Mouse (Mus musculus) lung, embryonic 15.5 days (tissue): ENCODE results near the gene Cdkl1. TPM values are rescaled to one million over a fixed set of nuclear protein-coding genes. Genes with fewer than 3 reads are reported as not detected.

Source experiments
- ATAC-seq: fragments of 200-750 bp; cut with Nextera tagmentation; 2 replicates; pipeline ENCODE4 v1.8.0; 2017; ENCODE audit warnings: moderate number of reproducible peaks, borderline replicate concordance; ENCODE audit not compliant: low FRiP score, low TSS enrichment; ENCODE audit errors: extremely low read depth
- H3K27ac ChIP-seq: fragments of 300-500 bp; sonication (generic); 2 replicates; pipeline ENCODE4 v1.5.1; 2015; ENCODE audit warnings: moderate library complexity, mild to moderate bottlenecking, inconsistent platforms
- H3K27me3 ChIP-seq: fragments of 300-500 bp; sonication (generic); 2 replicates; pipeline ENCODE4 v1.6.1; 2015; ENCODE audit warnings: inconsistent platforms
- H3K36me3 ChIP-seq: fragments of 300-500 bp; sonication (generic); 2 replicates; pipeline ENCODE4 v1.6.1; 2015; ENCODE audit warnings: inconsistent platforms
- H3K4me1 ChIP-seq: fragments of 300-500 bp; sonication (generic); 2 replicates; pipeline ENCODE4 v1.6.1; 2015; ENCODE audit warnings: inconsistent platforms
- H3K4me2 ChIP-seq: fragments of 300-500 bp; sonication (generic); 2 replicates; pipeline ENCODE4 v1.6.1; 2015; ENCODE audit warnings: inconsistent platforms, mild to moderate bottlenecking, moderate library complexity
- H3K4me3 ChIP-seq: fragments of 300-500 bp; sonication (generic); 2 replicates; pipeline ENCODE4 v1.5.1; 2015; ENCODE audit warnings: mild to moderate bottlenecking, inconsistent platforms
- H3K9ac ChIP-seq: fragments of 300-500 bp; sonication (generic); 2 replicates; pipeline ENCODE4 v1.6.1; 2015; ENCODE audit warnings: inconsistent platforms
- H3K9me3 ChIP-seq: fragments of 300-500 bp; sonication (generic); 2 replicates; pipeline ENCODE4 v1.6.1; 2016; ENCODE audit warnings: inconsistent platforms
- WGBS: fragments of 180-500 bp; shearing (Covaris S2); methylation state at CpG from one replicate; pipeline ENCODE4 v1.1.7; 2015; 5-methylcytosine and 5-hydroxymethylcytosine counted together
- microRNA counts: library from miRNA; unstranded; fragments of <30 nt; microRNA quantifications from one replicate; lab custom pipeline; 2016
- microRNA-seq: library from miRNA; unstranded; fragments of <30 nt; microRNA quantifications from one replicate; pipeline ENCODE4, GENCODE M21; 2016
- polyA plus RNA-seq: library from polyadenylated mRNA; unstranded; fragments of >200 nt; fragmentation: Nextera tagmentation; extraction: Ambion mirVana; gene quantifications from 2 replicates; pipeline ENCODE4 v1.2.1, GENCODE M21; 2015

Cdkl1 gene
- polyA plus RNA-seq, 1 experiment from 2014 or later = 1.6 TPM

DNA sequence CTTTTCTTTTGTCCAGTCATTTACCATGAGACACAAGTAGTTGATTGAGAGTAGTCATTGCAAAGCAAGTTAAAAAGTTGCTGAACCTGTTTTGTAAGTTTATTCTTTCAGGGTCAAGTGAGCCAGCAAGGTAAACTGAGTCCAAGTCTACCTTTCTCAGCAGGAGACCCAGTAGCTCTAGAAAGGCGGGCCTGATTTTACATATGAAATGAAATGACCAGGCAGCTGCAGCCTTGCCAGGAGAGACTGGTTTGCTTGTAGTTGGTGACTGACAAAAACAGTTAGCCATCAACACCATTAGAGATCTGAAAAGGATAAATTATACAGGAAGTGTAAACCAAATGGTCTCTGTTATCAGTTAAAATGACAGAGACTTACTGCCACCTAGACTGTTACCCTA lies 60.8 kb downstream of the Cdkl1 start:
- Histone ChIP-seq H3K36me3 (no peaks in the 10 kb centered on the region), H3K9ac (no peak overlapping the region), H3K9me3 (no peaks in the 10 kb centered on the region), H3K27me3 (no peaks in the 10 kb centered on the region), H3K4me1 (peaks cover 9% of the 10 kb centered on the region; the same call in 1 of the 2 replicates), H3K4me3 (no peak overlapping the region), H3K4me2 (no peak overlapping the region), H3K27ac (no peak overlapping the region)
- WGBS = 81% methylated on average over 1 of the region's 1 CpGs
- ATAC-seq = no peak

DNA sequence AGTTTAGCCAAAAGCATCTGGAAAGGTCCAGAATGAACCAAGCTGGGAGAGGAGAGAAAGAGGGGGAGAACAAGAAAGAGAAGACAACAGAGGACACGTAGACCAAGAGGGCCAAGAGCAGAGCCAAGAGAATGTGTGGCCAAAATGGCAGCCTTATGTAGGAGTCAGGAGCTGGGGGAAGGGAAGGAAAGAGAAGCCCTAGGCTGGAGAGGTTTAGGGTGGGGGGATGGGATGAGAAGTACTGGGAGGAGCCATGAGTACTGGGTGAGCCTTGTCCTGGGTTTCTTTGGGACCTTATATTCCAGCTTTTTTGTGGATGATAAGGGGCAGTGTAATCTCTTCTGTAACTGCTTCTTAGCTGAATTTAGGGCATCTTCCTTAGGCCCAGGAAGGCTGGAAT lies 61.8 kb downstream of the Cdkl1 start:
- 89% methylated on average over 1 of the region's 1 CpGs for whole genome bisulfite sequencing
- Histone ChIP-seq H3K4me1 (peaks cover 10% of the 10 kb centered on the region; the same call in 1 of the 2 replicates), H3K36me3 (no peaks in the 10 kb centered on the region), H3K9me3 (no peaks in the 10 kb centered on the region), H3K27ac (no peak overlapping the region), H3K27me3 (no peaks in the 10 kb centered on the region), H3K4me3 (no peak overlapping the region), H3K4me2 (no peak overlapping the region), H3K9ac (no peak overlapping the region)
- ATAC-seq = no peak

DNA sequence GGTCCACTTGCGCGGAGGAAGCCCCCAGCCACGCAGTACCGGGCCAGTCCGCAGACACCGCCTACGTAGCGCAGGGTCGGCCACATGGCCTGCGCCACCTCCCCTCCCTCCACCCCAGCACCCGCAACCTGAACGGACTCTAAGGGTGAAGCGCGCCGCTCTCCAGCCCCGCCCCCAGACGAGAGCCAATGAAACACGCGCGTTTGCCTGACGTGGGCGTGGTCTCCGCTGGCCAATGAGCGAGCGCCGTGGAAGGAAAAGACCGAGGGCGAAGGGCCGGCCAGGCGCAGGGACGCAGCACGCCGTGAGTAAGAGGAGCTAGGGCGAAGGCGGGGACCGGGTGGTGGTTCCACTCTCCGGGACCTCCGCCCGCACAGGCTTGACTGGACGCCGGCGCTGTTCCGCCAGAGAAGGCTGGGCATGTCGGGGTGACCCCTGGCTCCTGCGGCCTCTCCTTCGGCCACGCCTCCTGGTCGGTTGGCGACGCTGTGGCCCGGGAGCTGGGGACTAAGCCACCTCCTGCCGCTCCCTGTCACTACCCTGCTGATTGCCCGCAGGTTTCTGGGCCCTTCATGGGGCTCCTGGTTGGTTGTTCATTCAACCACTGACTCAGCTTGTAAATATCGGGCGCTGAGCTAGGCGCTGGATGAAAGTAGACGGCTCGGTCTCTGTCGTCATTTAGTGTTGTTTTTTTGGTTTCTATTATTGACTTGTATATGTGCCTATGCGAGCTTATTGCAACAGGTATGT lies 66.2 kb downstream of the Cdkl1 start, which contains the start of the genes L2hgdh and Atp5s:
TSS of gene L2hgdh (minus strand) at position 163 of the 750 bp plus-strand sequence.
TSS of gene Atp5s (plus strand) at position 240 of the 750 bp plus-strand sequence.
- peaks cover 15% of the 10 kb centered on the region for H3K4me1 ChIP-seq
- H3K4me3 ChIP-seq = peak within 1 kb of the TSS; percentile 79
- H3K4me2 ChIP-seq = peak within 1 kb of the TSS; percentile 81
- no peaks in the 10 kb centered on the region for H3K9me3 ChIP-seq
- peaks cover 3% of the 10 kb centered on the region for H3K36me3 ChIP-seq
- peak within 1 kb of the TSS; percentile 75 for H3K9ac ChIP-seq
- peak; percentile 96 for ATAC-seq
- WGBS = under 1% methylated on average over 60 of the region's 60 CpGs
- H3K27ac ChIP-seq = peak within 1 kb of the TSS; percentile 85
- no peaks in the 10 kb centered on the region for H3K27me3 ChIP-seq

DNA sequence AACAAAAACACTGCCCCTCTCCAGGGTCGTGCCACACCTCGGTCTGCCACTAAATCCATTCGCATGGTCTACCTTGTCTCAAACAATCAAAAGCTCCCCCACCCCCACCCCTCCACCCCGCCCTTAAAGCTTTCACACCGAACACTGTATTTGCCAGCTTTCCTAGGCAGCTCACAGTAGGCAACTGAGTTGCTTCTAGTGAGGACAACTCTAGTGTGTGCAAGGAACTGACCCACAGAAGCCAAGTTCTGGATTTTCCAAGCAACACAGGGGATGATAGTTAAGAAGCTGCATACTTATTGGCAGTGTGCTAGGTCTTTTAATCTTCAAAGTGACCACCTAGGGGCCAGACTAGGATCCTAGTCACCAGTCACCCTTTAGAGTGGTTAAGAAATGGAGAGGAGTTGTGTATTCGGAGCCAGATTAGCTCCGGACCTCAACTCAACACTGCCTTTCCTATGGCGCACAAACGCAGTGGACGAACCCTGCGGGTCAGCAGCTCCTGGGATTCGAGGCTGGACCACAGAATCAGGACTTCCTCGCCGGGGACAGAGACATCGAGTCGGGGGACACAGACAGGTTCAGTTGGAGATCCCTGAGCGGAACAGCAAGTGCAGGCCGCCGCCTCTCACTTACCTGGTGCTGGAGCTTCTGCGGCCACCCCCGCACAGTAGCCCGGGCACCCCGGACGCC lies 66.9 kb downstream of the Cdkl1 start:
- no peak for ATAC-seq
- Histone ChIP-seq H3K27me3 (no peaks in the 10 kb centered on the region), H3K9me3 (no peaks in the 10 kb centered on the region), H3K36me3 (peaks cover 10% of the 10 kb centered on the region), H3K27ac (no peak overlapping the region; the same call in 1 of the 2 replicates), H3K4me2 (peak overlapping the region; percentile 81), H3K9ac (peak overlapping the region; percentile 59), H3K4me1 (peaks cover 15% of the 10 kb centered on the region), H3K4me3 (peak overlapping the region; percentile 79)
- 3% methylated on average over 24 of the region's 24 CpGs for WGBS

DNA sequence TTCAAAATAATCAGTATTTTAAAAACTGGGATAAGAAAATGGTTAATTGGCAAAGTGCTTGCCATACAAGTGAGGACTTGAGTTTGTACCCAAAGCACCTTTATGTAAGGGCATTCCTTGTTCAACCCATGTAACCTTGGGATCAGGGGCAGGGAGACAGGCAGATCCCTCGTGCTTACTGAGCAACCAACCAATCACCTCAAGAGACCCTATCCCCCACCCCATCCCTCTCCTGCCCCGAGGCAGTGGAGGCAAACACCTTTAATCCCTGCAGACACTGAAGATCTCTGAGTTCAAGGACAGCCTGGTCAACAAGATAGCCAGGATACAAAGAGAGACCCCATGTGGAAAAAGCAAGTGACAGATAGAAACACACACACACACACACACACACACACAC lies 67.7 kb downstream of the Cdkl1 start:
- Histone ChIP-seq H3K9ac (no peak overlapping the region), H3K9me3 (no peaks in the 10 kb centered on the region), H3K4me3 (peak overlapping the region; percentile 79), H3K4me1 (peaks cover 15% of the 10 kb centered on the region), H3K36me3 (peaks cover 14% of the 10 kb centered on the region), H3K4me2 (peak overlapping the region; percentile 81), H3K27me3 (no peaks in the 10 kb centered on the region), H3K27ac (no peak overlapping the region)
- WGBS = 41% methylated on average over 2 of the region's 2 CpGs
- ATAC-seq = no peak

DNA sequence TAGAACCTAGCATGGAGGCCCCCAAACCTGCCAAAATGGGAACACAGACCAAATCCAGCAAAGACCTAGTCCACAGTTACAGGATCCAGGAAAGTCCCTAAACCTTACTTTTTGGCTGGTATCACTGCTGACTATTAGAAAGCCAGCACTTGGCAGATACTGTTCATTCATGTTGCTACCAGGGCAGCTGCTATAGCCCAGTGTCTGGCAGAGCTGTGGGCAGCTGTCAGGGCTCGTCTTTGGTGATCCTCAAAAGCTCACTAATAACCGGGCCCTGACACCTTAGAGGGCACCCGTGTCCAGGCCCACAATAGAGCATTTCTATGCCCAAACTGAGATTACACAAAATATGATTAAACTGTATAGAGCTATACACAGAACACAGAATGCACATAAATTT lies 68.2 kb downstream of the Cdkl1 start:
- 94% methylated on average over 3 of the region's 3 CpGs for WGBS
- H3K36me3 ChIP-seq = peaks cover 17% of the 10 kb centered on the region
- H3K27me3 ChIP-seq = no peaks in the 10 kb centered on the region
- H3K27ac ChIP-seq = no peak overlapping the region
- H3K4me3 ChIP-seq = no peak overlapping the region
- no peak overlapping the region for H3K4me2 ChIP-seq
- ATAC-seq = no peak
- peaks cover 15% of the 10 kb centered on the region for H3K4me1 ChIP-seq
- no peaks in the 10 kb centered on the region for H3K9me3 ChIP-seq
- H3K9ac ChIP-seq = no peak overlapping the region

DNA sequence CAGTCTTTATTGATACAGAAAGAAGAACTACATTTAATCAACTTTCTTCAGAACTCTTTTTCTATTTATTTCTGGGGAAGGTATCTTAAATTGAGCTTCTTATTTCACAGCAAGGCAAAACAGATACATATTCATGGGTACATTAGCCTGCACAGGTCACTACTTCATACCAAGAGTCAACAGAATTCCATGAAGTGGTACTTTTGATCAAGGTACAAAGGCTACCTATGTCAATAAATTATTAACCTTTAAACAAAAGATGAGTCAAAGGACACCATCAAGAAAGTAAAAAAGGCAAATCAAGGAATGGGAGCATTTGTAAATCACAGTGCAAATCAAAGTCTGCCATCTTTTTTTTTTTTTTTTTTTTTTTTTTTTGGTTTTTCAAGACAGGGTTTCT lies 77.4 kb downstream of the Cdkl1 start:
- Histone ChIP-seq H3K4me3 (no peak overlapping the region), H3K27ac (no peak overlapping the region), H3K9me3 (no peaks in the 10 kb centered on the region), H3K9ac (no peak overlapping the region), H3K4me1 (no peaks in the 10 kb centered on the region), H3K36me3 (peaks cover 8% of the 10 kb centered on the region), H3K27me3 (no peaks in the 10 kb centered on the region), H3K4me2 (no peak overlapping the region)
- ATAC-seq = no peak

DNA sequence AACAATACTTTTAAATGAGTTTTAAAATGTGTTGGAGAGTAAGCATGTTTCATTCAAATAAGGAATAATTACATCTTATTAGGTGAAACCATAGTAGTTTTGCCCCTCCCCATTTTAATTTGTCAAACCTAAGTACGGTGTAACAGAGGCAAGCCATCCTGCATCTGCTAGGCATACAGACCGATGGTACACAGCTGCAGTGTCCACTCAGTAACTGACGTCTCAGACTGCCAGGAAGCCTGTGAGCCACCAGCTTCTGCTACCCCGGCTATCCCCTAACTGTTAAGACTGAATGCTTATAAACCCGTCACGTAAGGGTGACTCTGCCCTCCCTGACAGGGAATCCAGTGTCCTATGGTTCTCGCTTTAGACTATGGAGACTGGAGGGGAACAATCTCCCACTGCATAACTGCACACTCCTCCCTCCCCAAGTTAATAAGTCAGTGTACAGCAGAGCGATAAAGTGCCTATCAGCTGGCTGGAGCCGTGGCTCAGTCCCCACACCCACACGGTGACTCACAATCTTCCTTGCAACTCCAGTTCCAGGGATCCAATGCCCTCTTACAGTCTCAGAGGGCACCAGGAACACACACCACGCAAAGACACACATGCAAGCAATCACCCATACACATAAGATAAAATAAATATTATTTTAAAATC lies 86.1 kb downstream of the Cdkl1 start:
- Histone ChIP-seq H3K36me3 (peaks cover 6% of the 10 kb centered on the region; the same call in 1 of the 2 replicates), H3K9me3 (no peaks in the 10 kb centered on the region), H3K4me1 (no peaks in the 10 kb centered on the region), H3K9ac (no peak overlapping the region), H3K27ac (no peak overlapping the region), H3K27me3 (no peaks in the 10 kb centered on the region), H3K4me3 (no peak overlapping the region), H3K4me2 (no peak overlapping the region)
- no peak for ATAC-seq
- WGBS = 73% methylated on average over 11 of the region's 11 CpGs

DNA sequence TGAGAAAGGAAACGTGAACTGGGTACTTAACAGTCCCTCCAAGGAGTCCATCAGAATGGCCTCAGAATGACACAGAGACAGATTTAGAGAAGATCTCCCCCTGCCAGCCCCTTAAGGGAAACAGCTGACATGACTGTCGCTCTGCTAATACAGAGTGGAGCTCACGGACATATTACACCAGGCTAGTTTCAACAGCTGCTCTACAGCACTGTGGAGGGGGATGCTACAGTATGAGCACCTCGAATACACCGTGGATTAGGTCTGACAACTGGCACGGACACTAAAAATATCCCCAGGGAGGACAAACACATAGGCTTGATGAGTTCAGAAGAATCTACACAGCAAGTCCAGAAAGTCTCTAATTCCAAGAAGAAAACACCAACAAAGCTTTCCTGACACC lies 92.7 kb downstream of the Cdkl1 start:
- no peaks in the 10 kb centered on the region for H3K9me3 ChIP-seq
- no peak overlapping the region for H3K4me3 ChIP-seq
- no peak overlapping the region for H3K4me2 ChIP-seq
- no peak for ATAC-seq
- H3K36me3 ChIP-seq = peaks cover 7% of the 10 kb centered on the region; the same call in 1 of the 2 replicates
- H3K9ac ChIP-seq = no peak overlapping the region
- H3K4me1 ChIP-seq = no peaks in the 10 kb centered on the region
- no peak overlapping the region for H3K27ac ChIP-seq
- 80% methylated on average over 6 of the region's 6 CpGs for WGBS
- H3K27me3 ChIP-seq = no peaks in the 10 kb centered on the region

MicroRNA genes within 50 kb of the gene (microRNA counts, 519-probe panel; counts per million panel counts)
- 19.7 counts per million for microRNA mmu-miR-681 (lab: Ali Mortazavi, UCI)

Small RNA genes lying within 50 kb of the gene (microRNA-seq; reads per million reads assigned to microRNA genes)
- not detected for gene Mir681

Other genes starting within 250 kb of the Cdkl1 start
- gene Vcpkmt, start 208.2 kb downstream of the Cdkl1 start, polyA plus RNA-seq = 23.4 and 24.3 TPM in 2 replicates
- 7.5 and 8.9 TPM in 2 replicates for gene Sos2, start 109.4 kb downstream of the Cdkl1 start, polyA plus RNA-seq
- 14.6 and 14.9 TPM in 2 replicates for gene L2hgdh, start 66.4 kb downstream of the Cdkl1 start, polyA plus RNA-seq
- 28.3 and 30.0 TPM in 2 replicates for gene Atp5s, start 66.3 kb downstream of the Cdkl1 start, polyA plus RNA-seq
- gene Atl1, start 101.3 kb upstream of the Cdkl1 start, polyA plus RNA-seq = 3.0 and 3.3 TPM in 2 replicates
- 34.2 and 35.6 TPM in 2 replicates for gene Map4k5, start 101.9 kb upstream of the Cdkl1 start, polyA plus RNA-seq
- gene Sav1, start 195.7 kb upstream of the Cdkl1 start, polyA plus RNA-seq = 8.9 and 9.0 TPM in 2 replicates